In the genomic region with DNA sequence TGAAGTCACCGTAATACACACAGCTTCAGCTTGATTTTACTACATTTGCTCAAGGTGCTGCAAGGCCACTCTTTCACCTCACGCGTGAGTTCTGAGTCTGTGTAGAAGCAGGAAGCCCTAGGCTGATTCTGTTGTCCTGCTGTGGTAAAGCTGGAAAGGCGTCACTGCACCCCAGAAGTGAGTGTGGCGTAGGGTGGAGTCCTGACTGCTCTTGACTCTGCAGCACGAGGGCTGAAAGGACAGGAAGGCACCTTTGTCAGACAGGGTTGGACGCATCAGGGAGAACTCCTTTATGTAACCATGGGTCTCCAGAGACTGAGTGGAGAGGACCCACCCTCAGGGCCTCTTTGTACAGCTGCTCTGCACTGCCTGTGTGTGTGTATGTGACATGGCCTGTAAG, we compare ENCODE assay signal across 24 mouse cellular contexts.
"Had no signal": no experiment of that assay in that cellular context is flagged by ENCODE, and none has a peak within 500 bp of the region (broad histone marks: within the 10 kb centered on the region; RNA-seq: fewer than 3 reads in every experiment).

No protein-coding gene starts in this region.

- DNase-seq: gastrocnemius, adult 2 months; gastrocnemius, postnatal 10 days; gastrocnemius, postnatal 25 days; heart, adult 18-20 months; heart, postnatal 14 days; heart, postnatal 36 days; kidney, adult 11 months; kidney, adult 2 months; kidney, adult 9 months; kidney, postnatal 14 days; kidney, postnatal 36 days; liver had no signal

- H3K4me3 ChIP-seq: gastrocnemius, adult 2 months; heart, embryonic 10.5 days; heart, embryonic 12.5 days; hindbrain, embryonic 13.5 days; hindbrain, embryonic 15.5 days; kidney, embryonic 15.5 days; left cerebral cortex, adult 2 months; limb, embryonic 10.5 days; limb, embryonic 12.5 days had no signal

- H3K27me3 ChIP-seq: heart, embryonic 12.5 days; hindbrain, embryonic 13.5 days; hindbrain, embryonic 15.5 days; kidney, embryonic 15.5 days; limb, embryonic 12.5 days had no signal

- H3K4me2 ChIP-seq: heart, embryonic 12.5 days; hindbrain, embryonic 13.5 days; hindbrain, embryonic 15.5 days; kidney, embryonic 15.5 days; limb, embryonic 12.5 days; liver, embryonic 11.5 days had no signal

- ATAC-seq: hindbrain, postnatal 0 days; intestine, embryonic 16.5 days had no signal

- H3K4me1 ChIP-seq: hindbrain, embryonic 13.5 days; hindbrain, embryonic 15.5 days; kidney, embryonic 15.5 days; limb, embryonic 10.5 days; limb, embryonic 12.5 days had no signal

- H3K27ac ChIP-seq: gastrocnemius, adult 2 months; heart, embryonic 10.5 days; hindbrain, embryonic 13.5 days; hindbrain, embryonic 15.5 days; hindbrain, postnatal 0 days; kidney, embryonic 15.5 days; kidney, postnatal 0 days; left cerebral cortex, adult 2 months; limb, embryonic 10.5 days; limb, embryonic 12.5 days had no signal

- H3K9ac ChIP-seq: heart, embryonic 12.5 days; hindbrain, embryonic 13.5 days; hindbrain, embryonic 15.5 days; kidney, embryonic 15.5 days; limb, embryonic 12.5 days had no signal

- H3K9me3 ChIP-seq: heart, embryonic 10.5 days; heart, embryonic 12.5 days; hindbrain, embryonic 13.5 days; hindbrain, embryonic 15.5 days; kidney, embryonic 15.5 days; limb, embryonic 10.5 days; limb, embryonic 12.5 days had no signal
